Mouse (Mus musculus): ENCODE data around the gene A630089N07Rik.

GRCm38 (mm10) chr16:97984589-97984988 is 97.7 kb downstream of the A630089N07Rik start:
- no peak for TF ChIP-seq GATA1 (IDR thresholded peaks at IDR 0.05; ENCODE audit: borderline replicate concordance, low read length)
- no peak for TF ChIP-seq FLI1 (IDR thresholded peaks at IDR 0.05; ENCODE audit: low read length)

Measured in megakaryocyte, embryonic 14.5 days (primary cell).